Mouse (Mus musculus): ENCODE results near the gene Unk. TPM values are rescaled to one million over a fixed set of nuclear protein-coding genes. Genes with fewer than 3 reads are reported as not detected.

The Unk gene
- polyA plus RNA-seq, 1 experiment = 14.5 TPM

DNA sequence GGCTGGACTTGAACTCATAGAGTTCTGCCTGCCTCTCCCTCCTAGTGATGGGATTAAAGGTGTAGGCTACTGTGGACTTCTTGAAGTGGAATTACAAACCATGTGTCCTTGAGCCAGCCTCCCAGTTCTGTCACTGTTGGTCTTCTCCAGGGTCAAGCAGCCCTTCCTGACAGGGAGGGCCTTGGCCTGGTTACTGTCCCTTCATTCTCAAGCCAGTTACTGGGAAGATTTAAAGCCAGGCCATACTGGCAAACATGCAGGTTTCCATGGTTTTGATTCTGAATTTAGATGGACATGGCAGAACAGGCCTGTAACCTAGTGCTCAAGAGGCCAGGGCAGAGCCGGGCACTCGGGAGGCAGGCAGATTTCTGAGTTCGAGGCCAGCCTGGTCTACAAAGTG, 34.9 kb upstream of the Unk start:
- TF ChIP-seq MYOD1 (IDR thresholded peaks at IDR 0.05; ENCODE audit: control insufficient read depth, insufficient read length, low read depth) = no peak
- TF ChIP-seq CTCF (IDR thresholded peaks at IDR 0.05; ENCODE audit: control insufficient read depth, insufficient read depth, insufficient read length) = no peak
- no peak for TF ChIP-seq USF1 (IDR thresholded peaks at IDR 0.05; ENCODE audit: low read depth)
- no peak for TF ChIP-seq MYOG (IDR thresholded peaks at IDR 0.05; ENCODE audit: control insufficient read depth, extremely low read depth, insufficient read length)
- no peak for TF ChIP-seq CEBPB (IDR thresholded peaks at IDR 0.05; ENCODE audit: low read depth)
- TF ChIP-seq FOSL1 (IDR thresholded peaks at IDR 0.05; ENCODE audit: insufficient read depth, low read length, poor library complexity, severe bottlenecking) = no peak
- no peak for TF ChIP-seq MAX (IDR thresholded peaks at IDR 0.05)
- no peaks in the 10 kb centered on the region for H3K79me3 ChIP-seq (ENCODE audit: low read depth)

DNA sequence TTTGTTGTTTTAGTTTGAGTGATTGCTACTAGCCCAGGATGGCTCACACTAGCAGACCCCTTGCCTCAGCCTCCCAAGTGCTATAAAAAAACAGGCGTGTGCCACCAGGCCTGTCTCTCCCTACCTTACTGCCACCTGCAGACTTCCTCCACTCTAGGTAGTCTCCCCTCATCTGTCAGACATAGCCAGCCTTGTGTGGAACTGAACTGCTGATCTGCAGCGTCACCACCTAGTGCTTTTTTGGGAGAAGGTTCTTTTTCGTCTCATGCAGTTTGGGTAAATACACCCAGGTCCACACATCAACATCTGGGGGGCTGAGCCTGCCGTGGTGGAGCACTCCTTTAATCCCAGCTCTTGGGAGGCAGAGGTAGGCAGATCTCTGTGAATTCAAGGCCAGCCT, 33.1 kb upstream of the Unk start:
- no peaks in the 10 kb centered on the region for H3K79me2 ChIP-seq (ENCODE audit: control insufficient read depth, insufficient read depth)
- no peaks in the 10 kb centered on the region for H3K79me3 ChIP-seq (ENCODE audit: low read depth)
- H3K36me3 ChIP-seq (ENCODE audit: control insufficient read depth, insufficient read depth) = no peaks in the 10 kb centered on the region
- no peak overlapping the region for H3K4me3 ChIP-seq (ENCODE audit: insufficient read depth, poor library complexity, severe bottlenecking)
- TF ChIP-seq MYOD1 (IDR thresholded peaks at IDR 0.05; ENCODE audit: control insufficient read depth, insufficient read length, low read depth) = no peak
- TF ChIP-seq USF1 (IDR thresholded peaks at IDR 0.05; ENCODE audit: low read depth) = no peak
- TF ChIP-seq CTCF (IDR thresholded peaks at IDR 0.05; ENCODE audit: control insufficient read depth, insufficient read depth, insufficient read length) = peak; percentile 35
- no peak for TF ChIP-seq MYOG (IDR thresholded peaks at IDR 0.05; ENCODE audit: control insufficient read depth, extremely low read depth, insufficient read length)
- no peak for TF ChIP-seq CEBPB (IDR thresholded peaks at IDR 0.05; ENCODE audit: low read depth)
- TF ChIP-seq MAX (IDR thresholded peaks at IDR 0.05) = no peak
- no peak for TF ChIP-seq FOSL1 (IDR thresholded peaks at IDR 0.05; ENCODE audit: insufficient read depth, low read length, poor library complexity, severe bottlenecking)
- H3K27me3 ChIP-seq (ENCODE audit: control insufficient read depth, insufficient read depth, insufficient read length) = no peaks in the 10 kb centered on the region
- H3ac ChIP-seq (ENCODE audit: control insufficient read depth, insufficient read length, low read depth) = no peak overlapping the region

More for the DNA sequence above, 34.9 kb upstream of the Unk start:
- Histone ChIP-seq H3K79me2 (ENCODE audit: control insufficient read depth, insufficient read depth) (no peaks in the 10 kb centered on the region), H3ac (ENCODE audit: control insufficient read depth, insufficient read length, low read depth) (no peak overlapping the region), H3K4me3 (ENCODE audit: insufficient read depth, poor library complexity, severe bottlenecking) (no peak overlapping the region), H3K36me3 (ENCODE audit: control insufficient read depth, insufficient read depth) (no peaks in the 10 kb centered on the region), H3K27me3 (ENCODE audit: control insufficient read depth, insufficient read depth, insufficient read length) (no peaks in the 10 kb centered on the region)

DNA sequence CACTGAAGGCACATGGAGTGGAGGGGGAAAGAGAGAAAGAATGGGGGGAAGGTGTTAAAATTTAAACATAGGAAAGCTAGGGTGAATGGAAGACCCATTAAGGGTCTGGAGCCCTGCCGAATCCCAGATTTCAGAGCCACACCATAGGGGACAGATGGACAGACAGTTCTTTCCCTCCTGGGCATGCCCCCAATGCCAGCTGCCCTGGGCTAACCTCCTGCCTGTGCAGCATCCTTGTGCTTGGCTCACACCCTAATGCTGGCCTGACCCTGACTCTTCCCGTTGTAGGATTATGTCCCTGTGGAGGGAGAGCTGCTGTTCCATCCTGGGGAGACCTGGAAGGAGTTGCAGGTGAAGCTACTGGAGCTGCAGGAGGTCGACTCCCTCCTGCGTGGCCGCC, 32.5 kb upstream of the Unk start:
- H3K4me3 ChIP-seq (ENCODE audit: insufficient read depth, poor library complexity, severe bottlenecking) = no peak overlapping the region
- H3K79me3 ChIP-seq (ENCODE audit: low read depth) = no peaks in the 10 kb centered on the region
- TF ChIP-seq MAX (IDR thresholded peaks at IDR 0.05) (no peak), MYOG (IDR thresholded peaks at IDR 0.05; ENCODE audit: control insufficient read depth, extremely low read depth, insufficient read length) (no peak), USF1 (IDR thresholded peaks at IDR 0.05; ENCODE audit: low read depth) (no peak), CEBPB (IDR thresholded peaks at IDR 0.05; ENCODE audit: low read depth) (no peak)
- H3ac ChIP-seq (ENCODE audit: control insufficient read depth, insufficient read length, low read depth) = no peak overlapping the region
- no peaks in the 10 kb centered on the region for H3K79me2 ChIP-seq (ENCODE audit: control insufficient read depth, insufficient read depth)
- H3K36me3 ChIP-seq (ENCODE audit: control insufficient read depth, insufficient read depth) = no peaks in the 10 kb centered on the region
- no peaks in the 10 kb centered on the region for H3K27me3 ChIP-seq (ENCODE audit: control insufficient read depth, insufficient read depth, insufficient read length)

DNA sequence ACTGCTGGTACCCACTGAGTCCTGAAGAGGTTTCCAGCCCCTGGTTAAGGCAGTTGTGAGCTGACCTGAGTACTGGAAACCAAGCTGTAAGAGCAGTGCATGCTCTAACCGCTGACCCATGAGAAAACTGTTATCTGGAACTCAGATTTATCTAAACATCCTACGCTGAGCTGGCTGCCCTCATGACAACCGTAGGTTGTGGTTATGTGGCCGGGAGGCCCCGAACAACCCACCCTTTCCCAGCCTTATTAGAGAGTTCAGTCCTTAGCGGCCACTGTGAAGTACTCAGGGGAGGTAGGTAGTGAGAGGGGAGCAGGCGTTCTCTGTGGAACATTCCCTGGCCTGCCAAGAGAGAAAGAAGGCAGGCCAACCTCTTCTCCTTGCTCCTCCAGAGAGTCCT, 31.1 kb upstream of the Unk start:
- Histone ChIP-seq H3K4me3 (ENCODE audit: insufficient read depth, poor library complexity, severe bottlenecking) (no peak overlapping the region), H3K36me3 (ENCODE audit: control insufficient read depth, insufficient read depth) (no peaks in the 10 kb centered on the region), H3K27me3 (ENCODE audit: control insufficient read depth, insufficient read depth, insufficient read length) (no peaks in the 10 kb centered on the region), H3ac (ENCODE audit: control insufficient read depth, insufficient read length, low read depth) (no peak overlapping the region), H3K79me2 (ENCODE audit: control insufficient read depth, insufficient read depth) (no peaks in the 10 kb centered on the region), H3K79me3 (ENCODE audit: low read depth) (no peaks in the 10 kb centered on the region)
- TF ChIP-seq MYOG (IDR thresholded peaks at IDR 0.05; ENCODE audit: control insufficient read depth, extremely low read depth, insufficient read length) (no peak), FOSL1 (IDR thresholded peaks at IDR 0.05; ENCODE audit: insufficient read depth, low read length, poor library complexity, severe bottlenecking) (no peak), CTCF (IDR thresholded peaks at IDR 0.05; ENCODE audit: control insufficient read depth, insufficient read depth, insufficient read length) (no peak), MYOD1 (IDR thresholded peaks at IDR 0.05; ENCODE audit: control insufficient read depth, insufficient read length, low read depth) (no peak), MAX (IDR thresholded peaks at IDR 0.05) (no peak), CEBPB (IDR thresholded peaks at IDR 0.05; ENCODE audit: low read depth) (no peak), USF1 (IDR thresholded peaks at IDR 0.05; ENCODE audit: low read depth) (no peak)

DNA sequence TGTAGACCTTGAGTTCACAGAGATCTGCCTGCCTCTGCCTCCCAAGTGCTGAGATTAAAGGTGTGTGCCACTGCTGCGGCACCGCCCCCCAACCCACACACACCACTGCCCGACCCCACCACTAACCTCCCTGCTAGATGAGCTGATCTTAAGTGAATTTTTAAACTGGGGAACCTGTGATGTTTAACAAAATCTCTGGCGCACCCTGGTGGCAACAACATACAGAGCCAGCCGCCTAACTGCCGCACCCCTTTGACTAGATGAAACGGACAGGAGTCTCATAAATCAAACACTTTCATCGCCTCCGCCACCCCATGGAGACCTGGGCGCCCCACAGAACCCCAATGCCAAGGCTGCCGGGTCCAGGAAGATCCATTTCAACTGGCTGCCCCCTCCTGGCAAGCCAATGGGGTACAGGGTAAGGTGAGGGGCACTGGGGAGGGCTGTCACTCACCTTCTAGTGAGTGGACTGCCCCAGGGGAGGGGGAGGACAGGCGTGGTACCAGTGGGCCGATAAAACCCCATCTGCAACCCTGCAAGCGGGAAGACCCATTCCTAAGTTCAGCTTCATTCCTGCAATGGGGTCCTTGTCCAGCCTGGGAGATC, 30.5 kb upstream of the Unk start:
- Histone ChIP-seq H3K27me3 (ENCODE audit: control insufficient read depth, insufficient read depth, insufficient read length) (no peaks in the 10 kb centered on the region), H3K79me2 (ENCODE audit: control insufficient read depth, insufficient read depth) (no peaks in the 10 kb centered on the region), H3K79me3 (ENCODE audit: low read depth) (no peaks in the 10 kb centered on the region), H3K36me3 (ENCODE audit: control insufficient read depth, insufficient read depth) (no peaks in the 10 kb centered on the region), H3ac (ENCODE audit: control insufficient read depth, insufficient read length, low read depth) (no peak overlapping the region), H3K4me3 (ENCODE audit: insufficient read depth, poor library complexity, severe bottlenecking) (no peak overlapping the region)
- TF ChIP-seq CTCF (IDR thresholded peaks at IDR 0.05; ENCODE audit: control insufficient read depth, insufficient read depth, insufficient read length) (peak; percentile 46), MAX (IDR thresholded peaks at IDR 0.05) (no peak), FOSL1 (IDR thresholded peaks at IDR 0.05; ENCODE audit: insufficient read depth, low read length, poor library complexity, severe bottlenecking) (no peak), CEBPB (IDR thresholded peaks at IDR 0.05; ENCODE audit: low read depth) (no peak), MYOD1 (IDR thresholded peaks at IDR 0.05; ENCODE audit: control insufficient read depth, insufficient read length, low read depth) (no peak)

DNA sequence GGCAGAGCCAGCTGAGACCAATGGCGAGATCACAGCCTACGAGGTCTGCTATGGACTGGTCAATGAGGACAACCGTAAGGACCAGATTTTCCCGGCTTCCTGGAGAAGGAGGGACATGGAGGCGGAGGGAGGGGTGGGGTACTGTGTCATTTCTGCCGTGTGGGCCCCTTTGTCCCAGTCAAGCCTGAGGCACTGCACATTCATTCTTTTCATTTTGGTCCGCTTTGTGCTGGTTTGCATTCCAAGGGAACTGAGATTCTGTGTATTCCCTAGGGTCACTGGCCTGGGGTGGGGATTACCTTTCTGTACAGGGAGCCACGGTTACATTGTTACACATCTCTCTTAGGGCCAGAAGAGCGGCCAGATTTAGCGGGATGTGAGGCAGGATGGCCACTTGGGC, 29.5 kb upstream of the Unk start:
- Histone ChIP-seq H3K4me3 (ENCODE audit: insufficient read depth, poor library complexity, severe bottlenecking) (no peak overlapping the region), H3K27me3 (ENCODE audit: control insufficient read depth, insufficient read depth, insufficient read length) (no peaks in the 10 kb centered on the region), H3K79me3 (ENCODE audit: low read depth) (no peaks in the 10 kb centered on the region), H3K79me2 (ENCODE audit: control insufficient read depth, insufficient read depth) (no peaks in the 10 kb centered on the region), H3ac (ENCODE audit: control insufficient read depth, insufficient read length, low read depth) (no peak overlapping the region), H3K36me3 (ENCODE audit: control insufficient read depth, insufficient read depth) (no peaks in the 10 kb centered on the region)
- TF ChIP-seq CEBPB (IDR thresholded peaks at IDR 0.05; ENCODE audit: low read depth) (no peak), CTCF (IDR thresholded peaks at IDR 0.05; ENCODE audit: control insufficient read depth, insufficient read depth, insufficient read length) (no peak), USF1 (IDR thresholded peaks at IDR 0.05; ENCODE audit: low read depth) (no peak), FOSL1 (IDR thresholded peaks at IDR 0.05; ENCODE audit: insufficient read depth, low read length, poor library complexity, severe bottlenecking) (no peak), MAX (IDR thresholded peaks at IDR 0.05) (no peak)

All from C2C12 (cell line).